Mouse (Mus musculus) layer of hippocampus, adult 9-10 months (tissue): ENCODE data around the gene Fhl1.

Source experiments
- DNase-seq: peaks from one replicate; pipeline ENCODE4 v3.0.0; 2022; ENCODE audit warnings: low spot score

Fhl1 gene

DNA sequence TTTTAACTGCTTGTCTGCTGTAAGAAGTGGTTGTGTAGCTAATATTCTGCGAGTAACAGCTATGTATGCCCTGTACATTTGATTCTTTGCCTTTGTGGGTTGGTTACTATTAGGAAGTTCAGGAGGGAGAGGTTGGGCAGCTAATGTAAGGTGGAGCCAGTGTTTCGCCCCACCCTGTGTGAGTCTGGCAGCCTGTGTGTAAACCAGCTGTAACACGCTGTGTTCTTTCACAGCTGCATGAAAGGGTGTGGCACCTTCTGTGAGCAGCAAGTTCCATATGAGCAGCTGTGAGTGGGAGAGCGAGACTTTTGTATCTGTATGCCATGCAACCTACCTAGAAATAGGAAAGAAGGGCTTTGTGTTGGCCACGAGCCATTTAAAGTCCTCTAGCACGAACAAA is 20.6 kb downstream of the Fhl1 start:
- no peak for DNase-seq

DNA sequence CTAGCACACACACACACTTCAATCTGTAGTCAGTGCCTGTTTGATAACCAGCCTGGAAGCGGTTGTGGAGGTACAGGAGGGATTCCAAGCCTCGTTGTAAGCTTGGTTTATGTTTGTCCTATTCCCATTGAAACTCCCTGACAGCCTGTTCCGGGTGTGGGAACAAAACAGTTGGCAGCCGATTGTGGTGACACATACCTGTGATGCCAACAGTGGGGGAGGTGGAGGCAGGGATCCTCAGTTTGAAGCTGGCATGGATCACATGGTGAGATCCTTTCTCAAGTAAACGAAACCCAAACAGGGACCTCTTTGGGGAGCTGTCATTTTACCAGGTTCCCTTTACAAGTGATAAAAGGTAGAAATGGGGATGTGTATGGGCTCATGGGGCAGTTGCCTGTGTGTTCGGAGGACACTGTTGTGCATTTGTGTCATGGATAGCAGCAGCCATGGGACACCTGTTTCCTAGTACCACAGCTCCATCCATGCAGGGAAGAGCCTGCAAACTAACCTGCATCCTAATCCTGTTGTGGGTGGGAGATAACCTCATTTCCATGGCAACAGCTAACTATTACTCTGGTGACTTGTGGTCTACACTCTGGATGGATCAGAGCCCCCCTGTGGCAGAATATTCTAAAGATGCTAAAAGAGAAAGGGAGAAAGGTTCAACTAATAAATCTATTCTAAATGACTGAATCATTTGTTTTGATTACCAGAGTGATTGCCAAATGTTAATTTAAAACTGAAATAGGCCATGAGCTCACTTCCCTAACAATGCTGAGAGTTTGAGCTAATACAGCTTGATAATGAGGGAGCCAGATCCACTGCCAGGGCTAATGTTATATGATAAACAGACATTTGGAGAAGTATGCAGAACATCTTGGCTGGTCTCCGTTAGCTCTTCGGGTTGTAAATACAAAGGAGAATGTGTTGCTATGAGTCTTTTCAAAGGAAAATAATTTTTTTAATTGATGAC is 22.0 kb downstream of the Fhl1 start:
- no peak for DNase-seq

DNA sequence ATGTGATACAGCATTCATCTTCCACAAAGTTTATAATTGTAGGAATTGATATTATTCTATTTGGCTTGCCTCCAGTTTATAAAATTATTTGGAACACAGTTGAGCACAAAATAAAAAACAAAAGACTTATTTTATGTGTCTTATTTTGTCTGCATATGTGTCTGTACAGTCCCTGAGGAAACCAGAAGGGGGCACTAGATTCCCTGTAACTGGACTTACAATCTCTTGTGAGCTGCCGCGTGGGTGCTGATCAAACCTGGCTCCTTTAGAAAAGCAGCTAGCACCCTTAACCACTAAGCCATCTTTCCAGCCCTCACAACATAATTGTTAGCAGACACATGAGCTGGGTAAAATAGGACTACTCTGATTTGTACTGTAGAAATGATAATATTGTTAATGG is 24.1 kb downstream of the Fhl1 start:
- DNase-seq: no peak

DNA sequence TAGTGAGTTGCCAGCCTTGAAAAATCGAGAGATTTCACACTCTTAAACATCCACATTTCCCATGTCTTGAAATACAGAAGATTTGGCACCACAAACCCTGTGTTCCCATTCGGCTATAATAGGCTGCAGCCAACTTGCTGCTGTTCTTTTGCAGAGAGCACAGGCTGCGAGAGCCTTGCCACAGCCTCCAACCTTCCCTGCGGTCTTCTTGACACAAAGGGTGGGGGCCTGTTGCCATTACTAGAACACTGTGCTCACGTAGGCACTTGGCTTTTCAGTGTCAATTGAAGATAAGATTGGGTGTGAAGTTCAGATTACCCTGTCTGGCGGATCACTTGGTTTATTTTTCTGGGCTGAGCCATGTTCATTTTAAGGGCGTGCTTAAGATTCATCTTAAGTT is 24.8 kb downstream of the Fhl1 start:
- no peak for DNase-seq

DNA sequence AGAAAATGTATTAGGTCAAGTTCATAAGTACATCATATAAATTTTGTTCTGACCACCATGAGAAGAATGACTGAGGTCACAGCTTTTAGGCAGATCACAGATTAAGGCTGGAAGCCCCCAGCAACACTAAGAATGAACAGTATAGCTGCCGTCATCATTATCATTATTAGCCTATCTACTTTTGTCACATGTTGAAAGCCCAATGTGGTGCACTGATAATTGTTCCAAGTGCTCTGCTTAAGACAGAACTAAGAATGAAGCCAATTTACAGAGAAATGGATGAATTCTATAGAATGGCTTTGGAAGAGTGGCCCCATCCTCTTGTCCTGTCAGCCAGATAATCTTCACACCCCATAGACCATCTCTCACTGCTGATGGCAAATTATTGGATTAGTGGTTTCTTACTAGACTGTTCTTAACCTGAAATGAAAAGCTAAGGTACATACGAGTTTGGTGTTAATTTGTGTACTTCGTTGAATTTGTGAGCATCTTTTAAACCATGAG is 28.7 kb downstream of the Fhl1 start:
- DNase-seq: no peak

DNA sequence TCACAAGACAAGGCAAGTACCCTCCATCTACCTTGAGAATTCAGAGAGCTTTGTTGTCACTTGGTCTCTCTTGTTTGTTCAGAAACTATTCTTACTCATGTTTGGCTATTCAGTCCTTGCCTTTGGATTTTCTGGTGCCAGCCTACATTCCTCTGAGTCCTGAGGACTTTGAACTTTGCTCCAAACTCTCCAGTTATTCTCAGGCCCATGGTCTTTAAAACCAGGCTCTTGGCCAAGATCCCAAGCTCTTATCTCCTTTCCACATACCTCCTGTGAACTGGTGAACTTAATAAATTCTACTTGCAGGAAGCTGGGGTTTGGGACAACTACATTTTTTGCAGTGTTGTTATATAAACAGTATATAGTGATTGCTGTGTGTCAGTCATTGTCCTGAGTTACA is 38.3 kb downstream of the Fhl1 start:
- DNase-seq: no peak

DNA sequence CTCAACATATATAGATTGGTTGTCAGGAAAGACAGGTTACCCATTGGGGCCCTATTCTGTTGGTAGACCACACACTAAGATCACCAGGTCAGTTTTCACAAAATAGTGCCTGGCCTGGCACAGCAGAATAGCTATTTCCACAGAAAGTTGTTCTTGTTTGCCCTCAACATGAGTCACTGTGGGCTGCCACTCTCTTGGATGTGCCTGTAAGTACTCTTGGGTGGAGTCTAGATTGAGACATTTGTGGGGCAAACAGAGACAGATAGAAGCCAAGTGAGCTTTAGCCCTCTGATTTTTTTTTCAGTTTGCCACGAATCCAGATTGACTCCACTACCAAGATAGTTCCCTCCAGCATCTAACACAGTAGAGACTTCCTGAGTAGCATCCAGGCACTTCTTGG is 40.2 kb downstream of the Fhl1 start:
- DNase-seq: no peak

DNA sequence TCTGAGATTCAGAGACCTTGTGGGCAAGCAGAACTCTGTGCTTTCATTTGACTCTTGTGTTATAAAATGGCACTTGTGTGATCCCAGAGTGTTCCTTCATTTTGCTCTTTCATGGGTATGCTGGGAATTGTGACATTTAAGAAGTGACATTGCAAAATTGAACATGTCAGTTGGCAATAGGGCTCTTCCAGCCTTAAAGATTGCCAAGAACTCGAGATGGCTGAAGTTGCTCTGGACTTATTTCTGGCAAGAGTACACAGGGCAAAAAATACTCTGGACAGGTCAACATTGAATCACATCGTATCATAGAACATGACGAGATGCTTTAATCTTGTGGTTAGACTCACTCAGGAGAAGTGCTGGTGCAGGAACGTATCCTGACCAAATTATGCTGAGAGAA is 41.7 kb downstream of the Fhl1 start:
- DNase-seq: no peak

DNA sequence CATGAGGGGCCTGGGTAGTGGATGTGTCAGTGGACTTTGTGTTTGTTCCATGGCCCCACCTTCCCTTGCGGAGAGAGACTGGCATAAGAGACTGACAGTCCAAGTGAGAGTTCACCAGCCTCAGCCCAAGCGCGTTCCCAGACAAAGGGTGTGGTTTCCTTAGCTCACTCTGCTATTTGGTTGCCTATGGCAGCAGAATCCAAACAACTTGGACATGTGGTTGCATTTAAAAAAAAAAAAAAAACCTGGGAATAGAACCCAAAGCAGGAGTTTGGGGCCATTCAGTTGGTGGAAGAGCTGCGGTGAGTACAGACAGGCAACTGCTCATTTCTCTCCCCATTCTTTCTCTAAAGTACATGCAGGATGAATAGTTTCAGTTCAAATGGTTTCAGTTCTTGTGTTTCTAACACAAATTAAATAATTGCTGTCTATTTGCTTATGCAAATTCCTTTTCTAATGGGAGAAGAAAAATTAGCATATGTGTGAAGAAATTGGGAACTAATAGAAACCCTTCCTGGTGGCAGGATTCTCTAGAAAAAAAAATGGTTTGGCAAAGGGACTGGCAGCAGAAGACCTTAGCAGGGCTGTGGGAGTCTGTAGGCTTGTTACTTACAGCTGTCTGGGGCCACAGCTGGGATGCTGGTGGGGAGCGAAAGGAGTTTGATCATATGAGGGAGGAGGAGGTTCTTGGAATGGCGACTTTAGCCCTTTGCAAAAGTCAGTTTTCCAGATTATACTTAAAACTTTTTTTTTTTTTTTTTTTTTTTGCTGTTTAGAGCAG is 54.9 kb downstream of the Fhl1 start:
- no peak for DNase-seq

DNA sequence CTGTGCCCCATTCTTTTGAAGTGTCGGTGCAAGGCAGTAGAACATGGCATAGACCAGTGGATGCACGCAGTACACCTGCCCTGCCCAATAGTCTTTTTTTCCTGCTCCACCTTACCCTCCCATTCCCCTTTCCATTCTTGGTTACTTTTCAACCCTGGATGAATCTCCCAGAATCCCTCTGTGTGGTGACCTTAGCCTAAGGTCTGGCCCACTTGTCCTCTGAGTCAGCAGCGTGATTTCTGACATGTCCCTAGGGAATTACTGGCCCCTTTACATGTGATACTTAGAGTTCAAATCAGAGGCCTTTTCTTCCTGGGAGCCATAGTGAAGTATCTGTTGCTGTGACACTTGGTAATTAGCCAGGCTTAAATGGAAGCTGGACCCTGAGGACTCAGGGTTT is 55.9 kb downstream of the Fhl1 start:
- no peak for DNase-seq

DNA sequence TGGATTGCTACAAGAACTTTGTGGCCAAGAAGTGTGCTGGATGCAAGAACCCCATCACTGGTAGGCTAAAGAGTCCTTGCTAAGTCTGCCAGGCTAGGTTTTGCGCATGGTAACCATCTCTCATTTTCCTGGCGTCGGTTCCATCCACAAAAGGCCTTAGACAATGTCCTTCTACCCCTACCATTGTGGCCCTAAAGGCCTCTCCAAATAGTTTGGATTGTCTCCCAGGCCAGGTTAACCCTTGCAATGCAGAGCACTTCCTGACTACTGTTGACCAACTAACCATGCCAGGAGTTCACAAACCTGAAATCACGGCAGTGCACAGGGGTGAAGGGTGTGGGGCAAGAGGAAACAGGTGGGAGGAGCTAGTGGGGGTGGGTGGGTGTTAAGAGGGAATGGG is 59.0 kb downstream of the Fhl1 start:
- DNase-seq: no peak

DNA sequence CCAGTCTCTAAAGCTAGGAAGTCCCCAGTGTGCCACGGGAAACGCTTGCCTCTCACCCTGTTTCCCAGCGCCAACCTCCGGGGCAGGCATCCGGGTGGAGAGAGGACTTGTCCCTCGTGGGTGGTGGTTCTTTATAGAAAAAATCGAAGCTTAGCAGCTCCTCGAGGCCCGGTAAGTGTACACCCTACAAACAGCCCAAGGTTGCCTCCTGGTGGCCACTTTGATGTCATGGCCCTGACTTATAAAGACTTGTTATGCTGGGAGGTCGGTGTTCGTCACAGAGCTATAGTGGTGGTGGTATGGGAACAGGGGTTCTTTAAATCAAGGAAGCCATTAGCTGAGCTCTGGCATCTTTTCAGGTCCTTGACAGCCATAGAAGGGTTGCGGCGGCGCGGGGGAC is 59.7 kb downstream of the Fhl1 start:
- DNase-seq: peak; percentile 37

DNA sequence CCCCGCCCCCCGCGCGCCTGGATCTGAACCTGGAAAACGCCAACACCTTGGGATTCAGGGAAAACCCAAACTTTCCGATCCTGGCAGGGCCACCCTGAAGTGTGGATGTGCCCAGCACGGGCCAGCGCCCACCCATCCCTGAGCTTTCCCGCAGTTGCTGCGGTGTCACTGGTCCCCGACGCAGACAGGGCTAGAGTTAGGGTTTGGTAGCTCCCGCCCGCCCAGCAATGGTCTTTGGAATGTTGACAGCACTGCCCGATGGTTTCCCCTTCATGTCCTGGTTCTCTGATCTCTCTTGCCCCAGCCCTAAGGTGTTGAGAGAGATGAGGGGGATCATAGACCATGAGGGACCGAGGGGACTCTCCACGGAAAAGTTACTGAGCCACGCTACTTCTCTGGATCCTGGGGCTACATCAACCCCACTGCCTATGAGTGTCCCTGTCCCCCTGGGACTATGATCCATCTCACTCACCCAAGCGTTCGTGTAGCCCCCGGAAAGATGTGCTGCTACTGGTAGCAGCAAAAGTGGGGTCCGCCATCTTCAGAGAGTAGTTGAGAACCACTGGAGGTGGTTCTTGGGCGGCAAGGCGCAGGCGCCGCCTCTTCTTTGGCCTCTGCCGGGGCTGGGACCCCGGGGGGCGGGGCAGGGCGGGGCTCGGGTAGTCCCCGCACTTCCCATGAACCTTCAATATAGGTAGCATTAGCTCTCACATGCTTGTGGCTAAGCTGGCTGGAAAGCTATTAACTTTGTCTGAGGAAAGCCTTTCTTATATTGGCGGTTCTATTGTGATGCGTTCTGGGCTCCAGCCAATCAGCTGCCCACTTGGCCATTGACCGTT is 90.4 kb downstream of the Fhl1 start, which contains the start of gene Map7d3:
Map7d3 (minus strand) TSS at position 562 of the 839 bp plus-strand sequence.
- no peak for DNase-seq

DNA sequence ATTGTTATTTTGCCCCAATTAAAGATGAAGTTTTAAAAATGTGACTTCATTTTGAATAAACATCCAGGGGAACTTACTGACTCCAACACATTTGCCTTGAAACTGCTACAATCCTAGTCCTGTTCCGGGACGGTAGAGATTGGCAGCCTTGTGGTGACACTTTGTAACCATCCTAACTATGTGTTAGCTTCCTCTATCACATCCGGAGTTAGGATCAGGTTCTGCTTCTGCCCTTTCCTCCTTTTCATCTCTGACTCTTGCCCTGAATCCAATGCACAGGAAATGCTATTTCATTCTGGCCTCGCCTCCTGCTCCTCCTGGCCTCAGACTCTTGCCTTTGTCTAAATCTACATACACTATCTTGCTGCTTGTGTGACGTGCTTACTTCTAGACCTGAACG is 95.9 kb downstream of the Fhl1 start:
- no peak for DNase-seq

DNA sequence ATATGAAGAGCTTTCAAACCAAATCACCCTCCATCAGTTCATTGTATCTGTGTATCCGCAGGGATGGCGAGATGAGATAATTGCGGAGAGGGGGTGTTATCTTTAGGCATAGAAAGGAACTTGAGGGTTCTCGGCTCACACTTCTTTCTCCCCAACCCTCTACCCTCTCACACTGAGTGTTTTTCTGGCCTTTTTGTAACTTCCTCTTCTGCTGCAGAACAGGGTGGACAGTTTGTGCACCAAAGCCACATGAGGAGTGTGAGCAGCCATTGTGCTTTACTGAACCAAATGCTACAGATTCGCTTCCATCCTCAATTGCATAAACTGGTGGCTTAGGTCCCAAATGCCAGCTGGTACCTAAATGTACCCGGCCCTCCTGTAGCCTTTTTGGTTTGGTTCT is 104.3 kb downstream of the Fhl1 start:
- DNase-seq: no peak

DNA sequence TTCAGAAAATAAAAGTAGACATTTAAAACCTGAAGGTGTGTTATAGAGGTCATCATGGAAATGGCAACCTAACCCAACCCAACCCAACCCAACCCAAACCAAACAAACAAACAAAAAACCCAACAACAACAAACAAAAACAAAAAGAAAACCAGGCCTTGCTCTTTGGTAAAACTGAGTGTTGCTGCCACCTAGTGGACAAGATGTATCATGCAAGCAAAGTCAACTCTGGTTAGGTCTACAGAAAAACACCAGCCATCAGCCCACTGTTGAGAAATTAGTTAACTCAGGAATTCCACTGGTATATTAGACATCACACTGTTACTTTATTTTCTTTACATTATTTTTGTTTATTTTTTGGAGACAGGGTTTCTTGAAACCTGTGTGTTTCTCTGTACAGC is 107.8 kb downstream of the Fhl1 start:
- DNase-seq: no peak

DNA sequence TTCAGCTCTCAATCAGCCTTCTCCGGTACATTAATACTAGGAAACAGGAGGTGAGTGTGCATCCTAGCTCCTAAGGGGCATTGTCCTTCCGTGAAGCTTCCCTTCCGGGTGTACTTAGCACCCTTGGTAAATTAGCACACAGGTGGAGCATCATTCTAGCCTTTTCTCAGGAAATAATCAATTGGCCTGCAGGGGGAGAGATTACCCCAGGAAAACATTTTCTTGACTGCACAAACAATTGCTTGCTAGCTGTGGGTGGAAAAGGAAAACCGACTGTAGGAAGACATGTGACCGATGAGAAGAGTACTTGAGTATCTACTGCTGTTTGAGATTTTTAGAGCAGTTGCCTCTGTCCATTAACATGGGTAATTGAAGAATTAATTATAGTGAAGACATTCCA is 109.7 kb downstream of the Fhl1 start:
- DNase-seq: no peak
